Mouse (Mus musculus): ENCODE measurements around the gene Pnpo.

- TF ChIP-seq EP300 (optimal IDR thresholded peaks at IDR 0.05) (no peak), CTCF (IDR thresholded peaks at IDR 0.05; ENCODE audit: low read depth) (no peak)
Measured at GRCm38 (mm10) chr11:96931327-96932062, 12.3 kb downstream of the Pnpo start.

Data from stomach, postnatal 0 days (tissue).